Mouse (Mus musculus) liver, adult 2 months (tissue): ENCODE results near the gene Fam118b. TPM values are rescaled to one million over a fixed set of nuclear protein-coding genes. Genes with fewer than 3 reads are reported as not detected.

Experiments
- DNase-seq: peaks from one replicate; pipeline ENCODE4 v3.0.0-alpha.2; 2011; ENCODE audit warnings: low read depth, low spot score; ENCODE audit errors: extremely low read depth
- H3K27ac ChIP-seq: fragments of 200-500 bp; replicated peaks from 2 replicates; pipeline ENCODE4 v1.5.1; 2012; ENCODE audit warnings: low read depth, mild to moderate bottlenecking, control low read depth, inconsistent platforms, low read length; ENCODE audit not compliant: insufficient read depth
- H3K27me3 ChIP-seq: fragments of 200-500 bp; 2 replicates; pipeline ENCODE4 v1.6.1; 2012; ENCODE audit warnings: mild to moderate bottlenecking, moderate library complexity, low read length, inconsistent platforms; ENCODE audit not compliant: control insufficient read depth, insufficient read depth
- H3K36me3 ChIP-seq: fragments of 200-500 bp; 2 replicates; pipeline ENCODE4 v1.6.1; 2012; ENCODE audit warnings: low read length, inconsistent platforms; ENCODE audit not compliant: control insufficient read depth, insufficient read depth
- H3K4me1 ChIP-seq: fragments of 200-500 bp; 2 replicates; pipeline ENCODE4 v1.6.1; 2011; ENCODE audit warnings: low read length; ENCODE audit not compliant: control insufficient read depth, insufficient read depth
- H3K4me3 ChIP-seq: fragments of 200-500 bp; 2 replicates; pipeline ENCODE4 v1.5.1; 2011; ENCODE audit warnings: low read depth, mild to moderate bottlenecking, control low read depth, low read length, moderate library complexity; ENCODE audit not compliant: insufficient read depth
- H3K79me2 ChIP-seq: fragments of 200-500 bp; 2 replicates; pipeline ENCODE4 v1.6.1; 2012; ENCODE audit warnings: inconsistent platforms, mild to moderate bottlenecking, low read length, moderate library complexity; ENCODE audit not compliant: control insufficient read depth, insufficient read depth
- H3K9ac ChIP-seq: fragments of 200-500 bp; 2 replicates; pipeline ENCODE4 v1.6.1; 2012; ENCODE audit warnings: low read depth, mild to moderate bottlenecking, control low read depth, inconsistent platforms, low read length
- CTCF ChIP-seq: fragments of 200-500 bp; IDR thresholded peaks from 2 replicates; pipeline ENCODE4 v1.5.1; 2011; ENCODE audit warnings: low read depth, low read length, control low read depth
- POLR2A ChIP-seq: fragments of 200-500 bp; IDR thresholded peaks from 2 replicates; pipeline ENCODE4 v1.6.1; 2011; ENCODE audit warnings: low read length, control low read depth; ENCODE audit not compliant: insufficient read depth; ENCODE audit errors: extremely low read depth
- WGBS: fragments of 180-500 bp; shearing (Covaris S2); methylation state at CpG from one replicate; pipeline ENCODE4 v1.1.7; 2018; 5-methylcytosine and 5-hydroxymethylcytosine counted together
- polyA plus RNA-seq: library from polyadenylated mRNA; depleted of rRNA; stranded (reverse); fragments of >200 nt; gene quantifications from 2 replicates; pipeline ENCODE4 v1.2.3, GENCODE M21; 2012
- total RNA-seq: library from RNA; depleted of rRNA; stranded (reverse); fragments of >200 nt; gene quantifications from 2 replicates; pipeline ENCODE4 v1.2.3, GENCODE M21; 2014

Gene Fam118b
- total and polyA plus RNA-seq, 2 experiments = 4.0 to 5.8 TPM

DNA sequence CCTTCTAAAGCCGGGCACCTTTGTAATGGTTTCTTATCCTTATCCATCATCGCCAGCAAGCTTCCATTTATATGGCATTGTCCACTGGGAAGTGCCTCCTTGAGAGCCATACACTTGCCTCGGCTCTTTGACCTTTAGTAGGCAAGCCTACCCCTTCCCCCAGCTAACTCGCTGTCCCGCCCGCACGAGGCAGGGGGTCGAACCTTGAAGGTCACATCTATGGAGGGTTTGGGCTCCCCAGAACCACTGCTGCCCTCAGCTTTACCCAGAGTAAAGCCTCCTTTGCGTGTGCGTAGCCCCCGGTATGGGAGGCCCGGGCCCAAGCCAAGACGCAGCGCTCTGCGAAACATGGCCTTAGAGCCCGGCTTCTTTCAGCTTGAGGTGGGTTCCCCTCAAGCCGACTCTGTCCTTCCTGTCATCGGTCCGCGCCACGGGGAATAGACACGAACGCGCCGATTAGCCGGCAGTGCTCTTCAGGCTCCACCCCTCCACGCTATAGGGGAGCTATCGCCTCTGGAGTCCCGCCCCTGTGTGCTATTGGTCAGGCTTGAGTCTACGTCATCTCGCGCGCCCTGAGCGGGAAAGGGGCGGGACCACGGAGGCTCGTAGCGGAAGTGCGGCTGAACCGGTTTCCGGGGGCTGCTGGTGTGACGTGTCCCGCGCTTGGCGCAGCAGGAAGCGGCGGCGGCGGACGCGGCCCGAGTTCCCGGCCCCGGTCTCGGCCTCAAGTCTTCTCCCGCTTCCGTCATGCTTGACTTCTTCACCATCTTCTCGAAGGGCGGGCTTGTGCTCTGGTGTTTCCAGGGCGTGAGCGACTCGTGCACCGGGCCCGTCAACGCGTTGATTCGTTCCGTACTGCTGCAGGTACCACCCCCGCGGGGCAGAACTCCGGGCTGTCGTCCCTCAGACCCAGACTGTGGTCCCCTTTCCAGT, 56.8 kb downstream of the Fam118b start, which contains the start of gene Foxred1:
TSS of gene Foxred1 (minus strand) at position 514 of the 933 bp plus-strand sequence.
- Histone ChIP-seq H3K79me2 (peaks cover 5% of the 10 kb centered on the region; the same call in 1 of the 2 replicates), H3K36me3 (peaks cover 70% of the 10 kb centered on the region), H3K27ac (peak within 1 kb of the TSS; percentile 93), H3K9ac (peak within 1 kb of the TSS; percentile 95), H3K4me3 (peak within 1 kb of the TSS; percentile 90), H3K27me3 (no peaks in the 10 kb centered on the region), H3K4me1 (peaks cover 9% of the 10 kb centered on the region; the same call in 1 of the 2 replicates)
- no peak for TF ChIP-seq CTCF
- TF ChIP-seq POLR2A = peak; percentile 82
- peak; percentile 92 for DNase-seq
- WGBS = under 1% methylated on average over 71 of the region's 72 CpGs

DNA sequence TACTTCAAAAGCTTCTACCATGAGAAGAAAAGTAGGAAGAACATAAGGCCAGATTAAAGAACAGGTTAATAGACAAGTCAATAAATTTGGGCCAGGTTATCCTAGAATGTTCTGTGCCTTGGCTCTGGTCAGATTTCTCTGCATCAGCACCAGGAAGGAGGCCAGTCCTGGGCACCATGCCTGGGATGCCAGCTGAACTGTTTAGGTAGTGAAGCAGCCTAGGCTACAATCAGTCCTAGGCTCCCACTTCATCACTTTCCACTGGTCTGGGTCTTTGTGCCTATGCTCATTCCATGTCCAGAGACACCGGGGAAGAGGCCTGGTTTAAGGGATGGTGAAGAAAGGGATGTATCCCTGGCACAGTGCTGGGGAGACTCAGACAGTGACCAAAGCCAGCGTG, 63.2 kb downstream of the Fam118b start:
- Histone ChIP-seq H3K9ac (no peak overlapping the region), H3K79me2 (no peaks in the 10 kb centered on the region), H3K4me1 (peaks cover 5% of the 10 kb centered on the region; the same call in 1 of the 2 replicates), H3K4me3 (no peak overlapping the region), H3K27me3 (no peaks in the 10 kb centered on the region), H3K36me3 (peaks cover 44% of the 10 kb centered on the region), H3K27ac (no peak overlapping the region)
- TF ChIP-seq CTCF = no peak
- TF ChIP-seq POLR2A = no peak
- no peak for DNase-seq
- WGBS = 93% methylated on average over 2 of the region's 2 CpGs

DNA sequence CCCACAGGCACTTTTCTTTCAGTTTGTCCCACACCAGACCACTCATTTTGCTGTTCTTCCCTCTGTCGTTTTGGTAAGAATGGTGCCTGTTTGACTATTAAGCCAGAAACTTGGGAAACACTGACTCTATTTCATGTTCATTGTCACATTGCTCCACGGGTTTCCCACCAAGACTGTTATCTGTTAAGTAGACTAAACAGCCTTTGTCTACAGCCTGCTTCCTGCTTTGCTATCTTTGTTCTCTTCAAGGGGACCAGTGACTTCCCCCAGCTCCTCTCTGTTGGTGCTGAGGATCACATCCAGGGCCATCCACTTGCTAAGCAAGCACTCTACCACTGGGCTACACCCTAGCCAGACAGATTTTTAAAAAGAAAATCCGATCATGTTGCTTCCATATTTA, 64.1 kb downstream of the Fam118b start:
- peaks cover 8% of the 10 kb centered on the region; the same call in 1 of the 2 replicates for H3K4me1 ChIP-seq
- no peak overlapping the region for H3K9ac ChIP-seq
- no peak for TF ChIP-seq POLR2A
- TF ChIP-seq CTCF = no peak
- DNase-seq = no peak
- no peak overlapping the region for H3K4me3 ChIP-seq
- no peaks in the 10 kb centered on the region for H3K79me2 ChIP-seq
- no peaks in the 10 kb centered on the region for H3K27me3 ChIP-seq
- WGBS = 56% methylated on average over 3 of the region's 3 CpGs
- H3K27ac ChIP-seq = no peak overlapping the region
- peaks cover 38% of the 10 kb centered on the region for H3K36me3 ChIP-seq

DNA sequence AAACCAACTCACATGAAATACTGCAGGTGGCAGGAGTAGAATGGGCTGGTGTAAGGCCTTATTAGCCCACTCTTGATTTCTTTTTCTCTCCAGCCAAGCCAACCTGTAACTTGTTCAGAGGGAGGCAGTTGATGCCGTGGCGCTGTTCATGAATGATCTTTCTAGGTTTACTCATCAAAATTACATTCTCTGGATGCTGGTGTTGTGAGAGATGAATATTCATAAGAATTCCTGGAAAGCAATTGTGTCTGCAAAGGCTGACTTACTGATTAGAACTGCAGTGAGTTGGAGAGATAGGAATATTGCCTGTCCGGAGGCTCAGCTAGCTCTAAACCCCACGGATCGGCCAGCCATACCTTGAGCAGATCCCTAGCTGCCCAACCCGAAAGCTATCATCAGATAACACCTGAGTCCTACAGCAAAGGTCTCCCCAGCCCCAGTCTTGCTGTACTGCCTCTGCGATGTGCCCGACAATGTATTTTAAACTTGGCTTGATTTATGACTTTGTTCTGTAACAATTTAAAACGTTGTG, 67.0 kb downstream of the Fam118b start:
- H3K79me2 ChIP-seq = peaks cover 4% of the 10 kb centered on the region; the same call in 1 of the 2 replicates
- H3K36me3 ChIP-seq = peaks cover 10% of the 10 kb centered on the region; the same call in 1 of the 2 replicates
- no peak overlapping the region for H3K9ac ChIP-seq
- DNase-seq = no peak
- TF ChIP-seq POLR2A (no peak), CTCF (no peak)
- no peak overlapping the region for H3K27ac ChIP-seq
- H3K4me3 ChIP-seq = no peak overlapping the region
- WGBS = 68% methylated on average over 9 of the region's 9 CpGs
- H3K4me1 ChIP-seq = peaks cover 13% of the 10 kb centered on the region
- no peaks in the 10 kb centered on the region for H3K27me3 ChIP-seq

- TF ChIP-seq CTCF (peak; percentile 86), POLR2A (peak; percentile 42; the same call in 1 of the 2 replicates)
These were observed 67.7 kb downstream of the Fam118b start, which contains the start of the genes Srpr and Tirap for GRCm38 (mm10) chr9:35199772-35200471. Srpr (plus strand) TSS chr9:35200175. Tirap (minus strand) TSS chr9:35200291.

More at GRCm38 (mm10) chr9:35199772-35200471, 67.7 kb downstream of the Fam118b start, which contains the start of the genes Srpr and Tirap:
- WGBS = under 1% methylated on average over 44 of the region's 44 CpGs
- Histone ChIP-seq H3K27me3 (no peaks in the 10 kb centered on the region), H3K27ac (peak within 1 kb of the TSS; percentile 81), H3K79me2 (peaks cover 4% of the 10 kb centered on the region; the same call in 1 of the 2 replicates), H3K4me3 (peak within 1 kb of the TSS; percentile 71), H3K9ac (peak within 1 kb of the TSS; percentile 86), H3K36me3 (peaks cover 5% of the 10 kb centered on the region; the same call in 1 of the 2 replicates), H3K4me1 (peaks cover 13% of the 10 kb centered on the region)
- DNase-seq = peak; percentile 75
